Mouse (Mus musculus): ENCODE results near the gene Efcab6. TPM values are rescaled to one million over a fixed set of nuclear protein-coding genes. Genes with fewer than 3 reads are reported as not detected.

Efcab6 gene
- total and polyA plus RNA-seq, 3 experiments = not detected

GRCm38 (mm10) chr15:83896011-83896410, 169.2 kb downstream of the Efcab6 start:
- Histone ChIP-seq H3K9ac (ENCODE audit: insufficient read depth, low read depth) (no peak overlapping the region), H3K4me1 (ENCODE audit: control insufficient read depth in 1 of 2, insufficient read depth in 2 of 2) (no peaks in the 10 kb centered on the region), H3K36me3 (replicated peaks in 1 of 2; ENCODE audit: control insufficient read depth in 1 of 2, insufficient read depth in 1 of 2, low read length in 1 of 2) (no peaks in the 10 kb centered on the region), H3K27me3 (replicated peaks) (peaks cover 89% of the 10 kb centered on the region), H3K27ac (ENCODE audit: insufficient read depth, low read depth) (no peak overlapping the region), H3K79me2 (replicated peaks; ENCODE audit: control insufficient read depth, extremely low read depth, insufficient read depth, poor library complexity, severe bottlenecking) (no peaks in the 10 kb centered on the region), H3K4me2 (ENCODE audit: insufficient read depth, low read depth, poor library complexity, severe bottlenecking) (no peak overlapping the region), H3K4me3 (replicated peaks in 1 of 3; ENCODE audit: low read depth in 2 of 3, low read length in 2 of 3, poor library complexity in 1 of 3) (no peak overlapping the region), H3K9me3 (replicated peaks; ENCODE audit: low read length) (no peaks in the 10 kb centered on the region)
- TF ChIP-seq CHD2 (IDR thresholded peaks at IDR 0.05; ENCODE audit: low read length) (no peak), BHLHE40 (IDR thresholded peaks at IDR 0.05; ENCODE audit: low read depth, low read length) (no peak), MAX (IDR thresholded peaks at IDR 0.05; ENCODE audit: low read length) (no peak), ETS1 (conservative IDR thresholded peaks at IDR 0.05; ENCODE audit: low read depth, low read length) (no peak), GABPA (IDR thresholded peaks at IDR 0.05; ENCODE audit: insufficient replicate concordance, low read depth, low read length) (no peak), MAZ (IDR thresholded peaks at IDR 0.05; ENCODE audit: low read depth, low read length) (no peak), NRF1 (IDR thresholded peaks at IDR 0.05; ENCODE audit: low read depth, low read length) (no peak), USF1 (IDR thresholded peaks at IDR 0.05; ENCODE audit: low read depth, low read length) (no peak), PAX5 (IDR thresholded peaks at IDR 0.05; ENCODE audit: low read length) (no peak), MXI1 (IDR thresholded peaks at IDR 0.05; ENCODE audit: low read depth, low read length) (no peak), MEF2A (IDR thresholded peaks at IDR 0.05; ENCODE audit: borderline replicate concordance, low read depth, low read length) (no peak), CHD1 (IDR thresholded peaks at IDR 0.05; ENCODE audit: low read depth, low read length) (no peak), ZMIZ1 (IDR thresholded peaks at IDR 0.05; ENCODE audit: low read depth, low read length) (no peak), JUND (conservative IDR thresholded peaks at IDR 0.05; ENCODE audit: low read depth, low read length) (no peak), HCFC1 (IDR thresholded peaks at IDR 0.05; ENCODE audit: low read depth, low read length) (no peak), TBP (conservative IDR thresholded peaks at IDR 0.05; ENCODE audit: low read depth, low read length) (no peak), ZKSCAN1 (IDR thresholded peaks at IDR 0.05; ENCODE audit: borderline replicate concordance, low read depth, low read length) (no peak), RAD21 (IDR thresholded peaks at IDR 0.05; ENCODE audit: low read depth, low read length) (no peak), RCOR1 (conservative IDR thresholded peaks at IDR 0.05; ENCODE audit: low read depth, low read length) (no peak), POLR2A (IDR thresholded peaks at IDR 0.05; ENCODE audit: low read depth, low read length) (no peak)
- no peak for DNase-seq (ENCODE audit: extremely low read depth)
- dilution Hi-C loops (cut with MboI; ENCODE audit: extremely low pct_ligation_motif_present, extremely low pct_unique_long_range_greater_than_20kb, low sequenced_read_pairs) (no loop called here), in situ Hi-C loops (cut with MboI; ENCODE audit: low pct_ligation_motif_present, low pct_unique_long_range_greater_than_20kb, low sequenced_read_pairs) (no loop called here)

DNA sequence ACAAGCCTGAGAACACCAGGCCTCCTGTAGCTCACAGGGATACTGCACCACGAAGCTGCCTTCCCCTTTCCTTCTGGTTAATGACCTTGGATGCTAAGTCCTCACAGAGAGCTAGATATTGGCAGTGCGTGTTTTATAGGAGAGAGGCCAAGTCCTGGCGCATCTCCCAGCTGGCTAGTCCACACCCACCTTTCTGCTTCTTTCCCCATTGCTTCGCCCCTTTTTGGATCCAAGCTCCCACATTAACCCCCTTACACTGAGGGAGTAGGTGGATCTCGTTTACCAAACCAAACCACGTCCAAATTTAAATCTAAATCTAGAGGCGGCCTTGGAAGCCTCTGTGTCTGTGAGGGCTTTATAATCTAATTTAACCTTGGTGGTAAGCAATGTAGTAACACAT, 170.9 kb downstream of the Efcab6 start:
- dilution Hi-C loops (cut with MboI; ENCODE audit: extremely low pct_ligation_motif_present, extremely low pct_unique_long_range_greater_than_20kb, low sequenced_read_pairs) (no loop called here), in situ Hi-C loops (cut with MboI; ENCODE audit: low pct_ligation_motif_present, low pct_unique_long_range_greater_than_20kb, low sequenced_read_pairs) (no loop called here)
- H3K4me1 ChIP-seq (ENCODE audit: control insufficient read depth in 1 of 2, insufficient read depth in 2 of 2) = no peaks in the 10 kb centered on the region
- peaks cover 88% of the 10 kb centered on the region for H3K27me3 ChIP-seq (replicated peaks)
- no peak overlapping the region for H3K9ac ChIP-seq (ENCODE audit: insufficient read depth, low read depth)
- TF ChIP-seq ZNF384 (IDR thresholded peaks at IDR 0.05; ENCODE audit: low read depth, low read length) = no peak
- H3K9me3 ChIP-seq (replicated peaks; ENCODE audit: low read length) = no peaks in the 10 kb centered on the region
- no peak overlapping the region for H3K4me2 ChIP-seq (ENCODE audit: insufficient read depth, low read depth, poor library complexity, severe bottlenecking)
- H3K27ac ChIP-seq (ENCODE audit: insufficient read depth, low read depth) = no peak overlapping the region
- no peak overlapping the region for H3K4me3 ChIP-seq (replicated peaks in 1 of 3; ENCODE audit: low read depth in 2 of 3, low read length in 2 of 3, poor library complexity in 1 of 3)
- H3K79me2 ChIP-seq (replicated peaks; ENCODE audit: control insufficient read depth, extremely low read depth, insufficient read depth, poor library complexity, severe bottlenecking) = no peaks in the 10 kb centered on the region
- DNase-seq (ENCODE audit: extremely low read depth) = no peak
- no peaks in the 10 kb centered on the region for H3K36me3 ChIP-seq (replicated peaks in 1 of 2; ENCODE audit: control insufficient read depth in 1 of 2, insufficient read depth in 1 of 2, low read length in 1 of 2)
